Mouse (Mus musculus) MEL (cell line): ENCODE results near the gene B9d1.

Experiments used
- CTCF ChIP-seq, 3 experiments: IDR thresholded peaks in 2 of 3; conservative IDR thresholded peaks in 1 of 3; 2 replicates each; pipeline ENCODE4 v1.5.1; 2011 to 2012; ENCODE audit warnings: low read length in 3 of 3, low read depth in 2 of 3, mild to moderate bottlenecking in 2 of 3, improper control_type of control experiment in 1 of 3, inconsistent platforms in 1 of 3, mixed read lengths in 1 of 3, moderate library complexity in 1 of 3; ENCODE audit not compliant: control insufficient read depth in 1 of 3, insufficient read depth in 1 of 3, poor library complexity in 1 of 3, severe bottlenecking in 1 of 3
- GATA1 ChIP-seq: IDR thresholded peaks from 2 replicates; pipeline ENCODE4 v1.6.1; 2011; ENCODE audit warnings: low read depth, low read length, improper control_type of control experiment
- MEF2A ChIP-seq: IDR thresholded peaks from 2 replicates; pipeline ENCODE4 v1.6.1; 2014; ENCODE audit warnings: low read depth, mild to moderate bottlenecking, inconsistent platforms, low read length, improper control_type of control experiment; ENCODE audit not compliant: poor library complexity, insufficient replicate concordance, severe bottlenecking; ENCODE audit errors: extremely low read depth
- POLR2A ChIP-seq, 2 experiments: IDR thresholded peaks; 2 replicates each; pipeline ENCODE4 v1.6.1; 2011 to 2012; ENCODE audit warnings: low read length in 2 of 2, mild to moderate bottlenecking in 2 of 2, control low read depth in 1 of 2, improper control_type of control experiment in 1 of 2, low read depth in 1 of 2, moderate library complexity in 1 of 2; ENCODE audit not compliant: control insufficient read depth in 1 of 2, insufficient read depth in 1 of 2, poor library complexity in 1 of 2
- ZKSCAN1 ChIP-seq: IDR thresholded peaks from 2 replicates; pipeline ENCODE4 v1.6.1; 2012; ENCODE audit warnings: low read depth, mild to moderate bottlenecking, inconsistent platforms, low read length, improper control_type of control experiment, moderate library complexity

DNA sequence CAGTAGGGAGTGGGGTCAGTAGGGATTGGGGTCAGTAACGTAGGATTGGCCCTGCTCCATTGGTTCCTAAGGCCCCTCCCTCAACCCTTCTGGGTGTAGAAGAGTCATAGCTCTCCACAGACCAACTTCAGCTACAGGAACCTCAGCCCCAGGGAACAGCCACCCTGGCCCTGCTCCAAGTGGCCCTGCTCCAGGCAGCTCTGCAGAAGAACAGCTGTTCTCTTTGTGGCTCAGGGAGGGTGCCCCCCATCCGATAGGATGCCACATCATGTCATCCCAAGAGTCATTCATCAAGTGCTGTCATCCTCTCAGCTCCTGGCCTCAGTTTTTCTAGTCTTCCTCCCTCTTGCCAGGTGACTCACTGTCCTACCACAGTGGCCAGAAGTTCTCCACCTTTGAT, 17.5 kb upstream of the B9d1 start:
- no peak for TF ChIP-seq MEF2A
- no peak for TF ChIP-seq CTCF (IDR thresholded peaks at IDR 0.05 in 2 of 3, conservative IDR thresholded peaks at IDR 0.05 in 1 of 3; ENCODE audit: control insufficient read depth in 1 of 3, insufficient read depth in 1 of 3, low read depth in 2 of 3, low read length in 3 of 3, poor library complexity in 1 of 3, severe bottlenecking in 1 of 3)
- TF ChIP-seq GATA1: no peak
- TF ChIP-seq POLR2A (IDR thresholded peaks at IDR 0.05; ENCODE audit: control insufficient read depth in 1 of 2, insufficient read depth in 1 of 2, low read depth in 1 of 2, low read length in 2 of 2, poor library complexity in 1 of 2): no peak
- no peak for TF ChIP-seq ZKSCAN1
